Mouse (Mus musculus) E14TG2a.4 (cell line): ENCODE results near the gene Zfhx2.

Source experiments
- CTCF ChIP-seq: conservative IDR thresholded peaks from 2 replicates; pipeline ENCODE4 v1.5.1; 2014; ENCODE audit warnings: low read length
- NANOG ChIP-seq: IDR thresholded peaks from 2 replicates; pipeline ENCODE4 v1.6.1; 2014; ENCODE audit warnings: borderline replicate concordance, low read length, mixed read lengths
- POU5F1 ChIP-seq: IDR thresholded peaks from 2 replicates; pipeline ENCODE4 v1.6.1; 2014; ENCODE audit warnings: low read length, borderline replicate concordance

DNA sequence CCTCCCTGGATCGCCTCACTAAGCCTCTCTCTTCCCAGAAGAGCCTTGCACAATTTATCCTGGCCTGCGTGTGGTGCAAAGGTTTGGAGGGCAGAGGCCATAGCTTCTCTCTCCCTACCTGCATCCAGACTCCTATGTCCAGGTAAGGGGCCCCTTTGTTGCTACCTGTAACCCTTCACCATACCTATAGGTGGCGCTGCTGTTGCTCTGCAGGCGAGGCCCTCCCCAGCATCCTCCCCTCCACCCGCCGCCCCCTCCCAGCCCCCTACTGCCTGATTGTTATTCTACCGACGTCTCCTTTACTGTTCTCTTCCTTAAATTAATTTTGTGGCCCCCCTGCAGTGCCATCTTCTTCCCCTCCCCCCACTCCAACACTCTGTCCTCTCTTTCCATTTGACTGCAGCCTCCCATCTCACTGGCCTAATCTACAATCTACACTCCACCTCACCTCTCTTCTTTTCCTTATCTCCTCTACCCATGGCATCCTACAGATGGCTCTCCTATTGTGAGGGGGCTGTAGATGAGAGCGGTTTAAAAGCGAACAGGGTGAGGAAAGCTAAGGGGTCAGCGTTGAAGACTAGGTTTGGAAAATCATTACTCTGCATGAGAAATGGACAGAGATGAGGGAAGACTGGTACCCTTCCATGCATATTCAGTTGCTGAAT lies 63.0 kb downstream of the Zfhx2 start:
- TF ChIP-seq CTCF = peak; percentile 50
- no peak for TF ChIP-seq POU5F1
- TF ChIP-seq NANOG = no peak
